Mouse (Mus musculus): ENCODE data around the gene Fbxw5. TPM values are rescaled to one million over a fixed set of nuclear protein-coding genes. Genes with fewer than 3 reads are reported as not detected.
A peak's percentile ranks its signal among the peaks of the same experiment; 100 is the strongest.

Fbxw5 gene
- total RNA-seq (2014; fragmentation: Nextera tagmentation), result 30.4 and 55.0 TPM in 2 replicates
- 23.9 and 31.4 TPM in 2 replicates for total RNA-seq (2017)

DNA sequence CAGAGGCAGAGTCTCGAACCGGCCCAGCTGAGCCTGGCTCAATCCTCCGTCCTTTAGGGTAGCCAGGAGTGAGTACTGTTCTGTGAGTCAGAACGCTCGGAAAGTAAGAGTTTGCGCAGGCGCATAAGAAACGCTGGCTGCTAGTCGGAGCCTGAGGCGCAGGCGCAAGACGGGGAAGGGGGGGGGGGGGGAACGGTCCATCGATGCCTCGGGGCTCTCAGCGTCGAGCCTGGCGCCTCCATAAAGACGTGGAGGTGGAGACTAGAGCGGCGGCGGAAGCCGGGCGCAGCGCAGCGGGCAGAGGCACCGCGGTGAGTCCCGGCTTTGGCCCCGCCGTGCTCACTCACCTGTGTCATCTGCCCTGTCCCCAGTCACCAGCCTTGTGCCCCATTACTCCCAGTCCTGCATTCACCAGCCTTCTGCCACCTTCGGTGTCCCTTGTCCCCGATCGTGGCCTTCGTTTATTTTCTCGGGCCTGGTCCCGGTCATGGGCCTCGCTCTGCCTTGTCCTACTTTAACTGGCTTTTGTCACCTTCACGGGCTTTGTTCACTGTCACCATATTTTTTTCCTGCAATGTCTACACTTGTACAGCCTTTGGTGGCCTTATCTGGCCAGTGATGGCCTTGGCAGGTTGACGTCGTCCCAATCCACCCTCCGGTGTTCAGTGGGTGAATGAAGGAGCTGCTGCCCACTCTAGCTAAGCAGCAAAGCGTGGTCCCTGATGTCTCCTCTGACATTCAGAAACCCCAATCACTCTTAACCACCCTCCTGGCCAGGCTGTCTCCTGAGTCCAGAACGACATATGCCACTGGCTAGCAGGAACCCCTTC lies at the start of gene Fbxw5:
Fbxw5 (plus strand) TSS at position 175 of the 830 bp plus-strand sequence.
- peak; percentile 80 for ATAC-seq (replicated peaks; ENCODE audit: poor library complexity, severe bottlenecking)

DNA sequence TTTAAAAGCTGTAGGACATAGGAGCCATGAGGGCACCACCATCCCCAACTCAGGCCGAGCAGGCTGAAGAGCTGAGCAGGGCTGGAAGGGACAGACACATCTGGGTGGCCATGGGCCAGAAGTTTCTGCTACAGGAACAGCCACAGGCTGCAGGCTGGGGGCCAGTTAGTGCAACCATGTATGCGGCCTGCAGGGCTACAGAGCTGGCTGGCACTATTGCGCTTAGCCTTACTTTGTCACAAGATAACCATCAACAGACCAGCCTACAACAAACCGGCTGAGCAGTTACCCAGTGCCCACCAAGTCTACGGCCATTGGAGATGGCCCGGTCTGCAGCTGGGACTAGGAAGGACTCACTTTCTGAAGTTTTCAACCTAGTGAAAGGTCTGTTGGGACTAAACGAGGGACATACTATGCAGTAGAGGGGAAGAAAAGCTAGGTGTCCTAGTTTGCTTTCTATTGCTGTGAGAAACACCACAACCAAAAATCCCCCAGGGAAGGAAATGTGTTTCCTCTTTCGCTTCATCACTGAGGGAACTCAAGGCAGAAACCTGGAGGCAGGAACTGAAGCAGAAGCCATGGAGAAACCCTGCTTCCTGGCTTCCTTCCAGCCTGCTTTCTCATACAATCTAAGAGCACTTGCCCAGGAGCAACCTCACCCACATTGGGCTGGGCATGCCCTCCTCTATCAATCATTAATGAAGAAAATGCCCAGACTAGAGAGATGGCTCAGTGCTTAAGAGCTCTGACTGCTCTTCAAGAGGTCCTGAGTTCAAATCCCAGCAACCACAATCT lies 49.5 kb upstream of the Fbxw5 start:
- peak; percentile 63 for ATAC-seq (replicated peaks; ENCODE audit: poor library complexity, severe bottlenecking)

DNA sequence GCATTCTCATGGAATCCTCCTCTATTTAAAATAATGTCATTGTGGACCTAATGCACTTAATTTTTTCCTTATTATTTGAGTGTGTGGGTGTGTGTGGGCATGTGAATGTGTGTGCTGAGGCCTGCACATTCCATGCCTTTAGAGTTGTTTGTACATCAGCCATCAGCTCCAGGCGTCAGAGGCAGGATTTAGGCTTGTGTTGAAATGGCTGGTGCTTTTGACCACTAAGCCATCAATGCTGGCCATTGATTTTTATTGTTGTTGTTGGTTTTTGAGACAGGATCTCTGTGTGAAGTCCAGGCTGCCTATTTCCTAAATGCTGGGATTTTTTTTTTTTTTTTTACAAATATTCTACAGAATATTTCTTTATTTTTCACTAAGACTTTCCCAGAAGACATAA lies 47.6 kb upstream of the Fbxw5 start:
- no peak for ATAC-seq (replicated peaks; ENCODE audit: poor library complexity, severe bottlenecking)

DNA sequence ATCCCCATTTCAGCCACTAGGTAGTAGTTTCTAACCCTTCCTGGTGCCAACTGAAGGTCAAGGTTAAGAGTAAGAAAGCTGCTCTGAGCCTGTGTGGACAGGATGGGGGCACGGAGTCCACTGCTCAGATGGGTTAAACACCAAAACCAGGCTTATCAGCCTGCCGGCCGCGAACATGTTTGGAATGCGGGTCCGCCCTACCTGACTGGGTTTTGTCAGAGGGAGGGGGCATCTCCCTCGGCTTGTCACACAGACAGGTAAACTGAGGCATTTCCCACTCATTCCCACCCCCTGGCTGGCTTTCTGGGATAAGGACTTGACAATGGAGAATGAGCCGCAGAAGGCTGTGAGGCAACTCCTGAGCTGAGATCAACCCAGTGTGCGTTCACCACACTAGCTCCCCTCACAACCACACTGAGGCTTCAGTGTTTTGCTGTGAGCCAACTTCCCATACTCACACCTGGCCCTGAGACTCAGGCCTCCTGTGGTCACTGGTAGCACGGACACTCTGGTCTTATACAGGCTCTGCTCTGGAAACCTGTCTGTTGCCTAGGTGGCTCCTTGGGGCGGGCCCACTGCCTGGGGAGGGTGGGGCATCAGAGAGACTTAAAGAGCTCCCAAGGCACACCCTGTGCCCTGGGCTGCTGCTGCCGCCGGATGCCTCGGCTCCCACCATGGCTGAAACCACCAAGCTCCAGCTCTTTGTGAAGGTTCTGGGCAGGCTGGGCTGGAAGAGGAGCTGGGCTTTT lies 44.2 kb upstream of the Fbxw5 start, which contains the start of gene Clic3:
Clic3 (plus strand) TSS at position 634 of the 749 bp plus-strand sequence.
- no peak for ATAC-seq (replicated peaks; ENCODE audit: poor library complexity, severe bottlenecking)

DNA sequence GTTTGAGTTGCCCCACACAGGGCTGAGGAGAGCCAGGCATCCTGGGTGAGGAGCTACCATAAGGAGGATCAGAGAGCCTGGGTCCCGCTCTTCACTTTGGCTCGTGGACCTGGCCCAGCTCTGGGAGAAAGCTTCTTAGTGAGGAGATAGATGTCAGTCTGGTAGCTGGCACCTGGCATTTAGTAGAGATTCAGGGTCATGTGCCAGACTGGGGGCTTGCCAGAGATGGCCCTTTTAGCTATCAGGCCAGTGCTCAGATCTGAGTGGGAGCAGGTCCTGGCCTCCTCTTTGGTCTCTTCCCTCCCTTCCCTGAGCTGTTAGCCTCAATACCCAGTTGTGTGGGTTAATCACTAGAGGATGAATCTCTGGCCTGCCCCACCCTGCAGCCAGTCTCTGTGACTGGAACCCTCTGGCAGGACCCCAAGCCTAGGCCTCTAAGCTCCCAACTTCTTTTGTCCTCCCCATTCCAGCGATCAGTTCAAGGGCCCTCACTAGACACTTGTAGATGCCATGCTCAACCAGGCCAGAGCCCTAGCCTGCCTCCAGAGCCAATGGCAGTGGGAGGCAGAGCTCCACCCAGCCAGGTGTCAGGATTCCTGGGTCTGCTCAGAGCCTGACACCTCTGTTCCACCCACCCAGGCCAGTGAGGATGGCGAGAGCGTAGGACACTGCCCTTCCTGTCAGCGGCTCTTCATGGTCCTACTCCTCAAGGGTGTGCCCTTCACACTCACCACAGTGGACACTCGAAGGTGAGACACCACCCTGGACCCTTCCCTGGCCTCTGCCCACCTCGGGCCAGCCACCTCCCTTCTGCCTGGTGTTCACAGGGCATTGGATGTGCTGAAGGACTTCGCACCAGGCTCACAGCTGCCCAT lies 43.3 kb upstream of the Fbxw5 start:
- no peak for ATAC-seq (replicated peaks; ENCODE audit: poor library complexity, severe bottlenecking)

DNA sequence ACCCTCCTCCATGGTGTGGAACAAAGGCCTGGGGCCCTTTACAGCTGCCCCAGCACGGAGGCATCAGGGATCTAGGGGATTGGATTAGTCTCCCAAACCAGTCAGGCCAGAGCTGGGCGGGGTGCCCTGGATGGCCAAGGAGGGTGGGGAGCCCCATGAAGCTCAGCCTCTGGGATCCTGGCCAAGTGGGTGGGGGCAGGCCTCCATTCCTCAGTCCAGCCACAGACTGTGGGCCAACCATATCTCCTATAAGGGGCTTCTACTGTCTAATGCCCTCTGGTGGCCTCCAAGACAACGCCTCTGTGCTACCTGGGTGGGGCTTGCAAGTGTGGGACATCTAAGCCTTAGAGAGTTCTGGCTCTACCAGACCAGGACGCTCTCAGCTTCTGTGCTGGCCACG lies 41.6 kb upstream of the Fbxw5 start:
- ATAC-seq (replicated peaks; ENCODE audit: poor library complexity, severe bottlenecking), result no peak

DNA sequence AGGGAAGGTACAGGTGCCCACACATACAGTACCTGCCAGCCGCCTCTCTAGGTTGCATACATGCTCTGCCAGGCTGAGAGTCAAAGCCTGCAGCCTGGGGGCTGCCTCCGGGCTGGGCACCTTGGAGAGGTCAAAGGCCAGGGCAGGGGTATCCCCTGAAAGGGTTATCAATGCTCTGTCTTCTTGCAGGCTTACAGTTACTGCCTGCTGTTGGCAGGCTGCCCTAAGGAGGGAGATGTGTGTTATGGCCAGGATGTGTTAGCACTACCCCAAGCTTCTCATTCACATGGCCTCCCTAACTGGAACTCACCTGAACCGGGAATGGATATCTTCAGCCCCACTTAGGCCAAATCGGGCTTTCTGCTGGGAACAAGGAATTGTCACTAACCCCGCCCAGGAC lies 40.4 kb upstream of the Fbxw5 start:
- ATAC-seq (replicated peaks; ENCODE audit: poor library complexity, severe bottlenecking), result no peak

DNA sequence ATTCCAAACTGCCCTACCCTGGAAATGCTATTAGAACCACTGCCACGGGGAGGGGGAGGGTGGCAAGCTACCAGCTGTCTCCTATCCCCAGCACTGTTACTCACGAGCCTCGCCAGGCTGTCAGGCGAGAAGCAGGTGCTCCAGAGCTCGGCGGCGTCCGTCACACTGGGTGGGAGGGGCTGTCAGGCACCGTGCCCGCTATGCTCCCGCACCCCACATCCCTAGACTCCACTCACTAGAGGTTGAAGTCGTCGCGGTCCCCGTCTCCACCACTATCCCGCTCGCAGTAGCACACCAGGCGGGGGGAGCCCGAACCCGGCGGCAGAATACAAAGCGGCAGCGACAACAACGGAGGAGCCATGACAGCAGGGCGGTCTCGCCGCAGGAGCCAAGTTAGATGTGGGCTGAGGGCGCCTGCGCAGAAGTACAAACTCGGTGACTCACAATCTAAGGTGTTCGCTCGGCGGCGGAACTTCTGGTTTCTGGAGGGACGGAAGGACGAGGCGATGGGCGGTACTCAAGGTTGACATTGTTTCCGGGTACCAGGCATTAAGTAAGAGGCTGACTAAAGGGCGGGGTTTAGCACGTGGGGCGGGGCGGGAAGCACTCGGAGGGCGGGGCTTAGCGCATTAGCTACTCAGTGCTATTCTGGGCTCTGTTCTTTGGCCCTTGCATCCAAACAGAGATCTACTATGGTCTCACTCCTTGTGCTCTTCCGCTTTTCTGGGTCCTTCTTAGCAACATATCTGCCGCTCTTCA lies 39.8 kb upstream of the Fbxw5 start, which contains the start of gene Paxx:
Paxx (minus strand) TSS at position 544 of the 759 bp plus-strand sequence.
- ATAC-seq (replicated peaks; ENCODE audit: poor library complexity, severe bottlenecking), result peak; percentile 83

DNA sequence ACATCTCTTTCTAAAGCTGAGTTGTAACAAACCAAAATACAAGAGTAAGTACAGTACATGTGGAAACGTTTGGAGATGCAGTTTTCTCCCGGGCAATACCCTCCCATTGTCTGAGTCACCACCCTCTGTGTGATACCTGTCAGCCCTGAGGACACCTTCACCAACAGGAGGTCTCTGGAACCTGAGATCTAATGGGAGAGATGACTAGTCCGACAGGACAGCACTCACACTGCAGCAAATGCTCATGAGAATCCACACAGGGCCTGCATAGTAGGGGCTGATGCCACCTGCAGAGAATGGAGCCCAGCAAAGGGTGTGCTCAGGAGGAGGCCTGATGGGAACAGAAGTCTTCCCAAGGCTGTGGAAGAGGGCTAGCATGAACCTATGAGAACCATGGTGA lies 39.1 kb upstream of the Fbxw5 start:
- no peak for ATAC-seq (replicated peaks; ENCODE audit: poor library complexity, severe bottlenecking)

DNA sequence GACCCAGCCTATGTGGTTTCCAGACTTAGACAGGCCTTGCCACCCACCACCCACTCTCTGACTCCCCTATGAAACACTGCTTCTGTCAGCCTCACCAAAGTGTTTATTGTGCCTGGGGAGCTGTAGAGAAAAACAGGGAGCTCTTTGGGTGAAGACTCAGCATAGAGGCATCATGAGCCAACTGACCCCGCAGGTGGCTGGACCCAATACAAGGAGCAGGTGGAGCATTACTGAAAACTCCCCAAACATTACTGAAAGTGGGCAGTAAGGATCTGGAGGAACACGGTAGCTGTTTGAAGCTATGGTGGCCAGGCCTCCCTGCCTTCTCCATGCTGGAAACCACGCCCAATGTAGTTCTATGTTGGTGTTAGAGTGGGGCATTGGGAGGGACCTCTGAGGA lies 36.9 kb upstream of the Fbxw5 start:
- ATAC-seq (replicated peaks; ENCODE audit: poor library complexity, severe bottlenecking), result no peak

DNA sequence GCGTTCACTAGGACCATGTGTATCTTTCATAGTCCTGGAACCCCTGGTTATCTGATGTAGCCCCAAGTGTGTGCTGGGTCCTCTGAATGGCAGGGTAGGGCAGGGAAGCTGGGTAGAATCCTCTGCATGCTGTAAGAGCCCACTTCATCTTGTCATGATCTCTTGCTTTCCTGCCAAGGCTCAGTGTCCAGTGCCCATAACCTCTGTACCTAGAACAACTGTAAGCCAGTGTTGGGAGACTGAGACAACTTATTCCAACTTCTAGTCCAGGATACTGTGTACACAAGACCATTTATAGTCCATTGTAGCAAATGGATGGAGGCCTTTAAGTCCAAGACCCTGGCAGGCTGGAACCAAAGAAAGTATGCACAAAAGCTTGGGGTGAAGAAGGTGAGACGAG lies 35.3 kb upstream of the Fbxw5 start:
- ATAC-seq (replicated peaks; ENCODE audit: poor library complexity, severe bottlenecking), result no peak

DNA sequence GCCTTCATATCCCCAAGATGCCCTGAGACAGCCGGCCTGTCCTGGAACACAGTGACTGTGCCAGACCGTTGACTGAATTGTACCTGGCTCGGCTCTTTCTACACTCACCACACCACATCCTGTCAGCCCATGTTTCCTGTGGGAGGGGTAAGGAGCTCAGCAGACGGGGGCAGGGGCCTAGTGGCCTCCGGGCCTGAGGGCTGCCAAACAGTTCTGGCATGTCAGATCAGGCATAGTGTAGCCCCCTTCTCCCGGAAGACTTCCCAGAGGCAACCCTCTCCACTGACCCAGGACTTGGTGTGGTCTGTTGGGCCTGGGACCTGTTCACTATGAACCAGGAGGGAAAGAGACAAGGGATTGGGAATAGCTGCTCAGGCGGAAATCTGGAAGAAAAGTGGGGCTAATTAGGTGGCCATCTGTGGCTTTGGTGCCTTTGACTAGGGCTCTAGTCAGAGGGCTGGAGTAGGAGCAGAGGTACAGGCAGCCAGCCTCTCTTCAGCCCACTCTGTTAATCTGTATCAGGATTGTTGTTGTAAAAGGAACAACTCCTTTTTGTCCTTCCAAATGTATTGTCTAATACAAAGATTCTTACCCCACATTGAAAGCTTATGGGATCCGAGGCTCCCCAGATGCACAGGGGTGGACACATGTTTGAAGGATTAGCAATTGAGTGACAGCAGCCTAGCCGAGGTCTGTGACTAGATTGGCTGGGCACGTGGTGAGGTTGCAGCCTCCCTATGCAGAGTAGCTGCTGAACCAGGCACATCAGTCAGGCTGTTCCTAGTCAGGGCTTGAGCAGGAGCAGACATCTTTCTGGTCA lies 34.5 kb upstream of the Fbxw5 start:
- ATAC-seq (replicated peaks; ENCODE audit: poor library complexity, severe bottlenecking), result peak; percentile 73

DNA sequence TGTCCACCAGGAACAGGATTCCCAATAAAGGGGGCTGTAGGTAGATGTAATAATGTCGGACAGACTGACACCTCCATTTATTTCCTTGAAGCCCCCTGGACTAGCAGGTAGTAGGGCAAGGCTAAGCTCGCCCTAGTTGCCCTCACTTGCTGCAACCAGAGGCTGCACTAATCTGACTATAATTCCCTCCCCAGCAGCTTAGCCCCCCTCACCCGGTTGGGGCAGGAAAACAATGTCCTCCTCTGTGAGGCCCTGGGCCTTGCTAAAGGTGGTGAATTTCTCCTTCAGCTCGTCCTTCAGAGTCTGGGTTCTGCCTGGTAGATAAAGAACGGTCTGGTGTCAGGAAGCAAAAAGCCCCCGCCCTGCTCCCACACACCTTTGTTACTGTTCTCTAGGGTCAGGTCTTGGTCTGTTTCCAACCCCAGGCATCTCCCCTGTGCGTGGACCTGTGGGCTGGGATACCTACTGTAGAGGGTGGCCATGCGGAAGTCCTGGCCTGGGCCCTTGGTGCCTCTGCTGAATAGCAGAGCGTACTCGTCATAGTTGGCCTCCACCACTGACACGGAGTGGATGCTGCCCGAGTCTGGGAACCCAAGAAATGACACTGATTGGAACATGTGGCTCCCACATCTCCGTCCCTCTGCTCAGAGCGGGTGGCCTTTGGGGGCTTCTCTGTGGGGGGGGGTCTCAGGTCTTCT lies 32.8 kb upstream of the Fbxw5 start:
- ATAC-seq (replicated peaks; ENCODE audit: poor library complexity, severe bottlenecking), result no peak

DNA sequence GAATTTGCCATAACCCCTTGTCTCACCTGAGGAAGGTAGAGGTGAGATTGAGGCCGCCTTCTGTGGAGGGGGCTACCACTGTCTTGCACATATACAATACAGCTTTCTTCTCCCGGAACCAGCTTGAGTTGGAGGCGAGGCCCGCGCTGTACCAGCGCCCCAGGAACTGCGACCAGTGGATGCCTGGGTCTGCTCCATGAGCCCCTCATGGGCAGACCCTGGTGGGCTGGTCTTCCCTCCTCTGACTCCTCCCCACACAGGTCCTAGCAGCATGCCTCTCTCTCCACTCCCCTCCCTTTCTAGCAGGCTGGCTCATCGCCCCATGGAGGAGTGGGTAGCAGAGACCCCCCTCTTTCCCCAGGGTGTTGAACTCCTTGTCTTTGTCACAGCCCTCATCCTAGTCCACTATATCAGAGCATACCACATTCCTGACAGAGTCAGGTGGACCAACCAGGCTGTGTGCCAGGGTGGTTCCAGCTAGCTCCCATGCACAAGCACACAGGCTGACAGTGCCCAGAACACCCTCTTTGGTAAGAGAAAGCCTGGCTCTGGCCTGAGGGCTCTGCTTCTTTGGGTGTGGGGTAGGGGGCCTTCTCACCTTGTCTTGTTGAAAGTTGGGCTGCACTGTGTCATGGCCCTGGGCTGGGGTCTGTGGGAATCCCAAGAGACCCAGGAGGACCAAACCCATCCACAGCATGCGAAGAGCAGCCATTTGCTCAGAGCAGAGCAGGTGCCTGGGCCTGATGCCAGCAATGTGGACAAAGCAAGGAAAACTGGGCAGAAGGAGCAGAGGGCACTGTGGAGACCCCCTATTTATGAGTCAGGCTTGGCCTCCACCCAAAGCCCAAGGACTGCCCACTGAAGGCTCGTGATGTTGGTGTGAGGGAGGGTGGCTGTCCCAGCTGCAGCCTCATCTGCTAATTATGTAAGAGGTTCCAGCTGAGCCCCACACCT lies 31.3 kb upstream of the Fbxw5 start:
- ATAC-seq (replicated peaks; ENCODE audit: poor library complexity, severe bottlenecking), result no peak

DNA sequence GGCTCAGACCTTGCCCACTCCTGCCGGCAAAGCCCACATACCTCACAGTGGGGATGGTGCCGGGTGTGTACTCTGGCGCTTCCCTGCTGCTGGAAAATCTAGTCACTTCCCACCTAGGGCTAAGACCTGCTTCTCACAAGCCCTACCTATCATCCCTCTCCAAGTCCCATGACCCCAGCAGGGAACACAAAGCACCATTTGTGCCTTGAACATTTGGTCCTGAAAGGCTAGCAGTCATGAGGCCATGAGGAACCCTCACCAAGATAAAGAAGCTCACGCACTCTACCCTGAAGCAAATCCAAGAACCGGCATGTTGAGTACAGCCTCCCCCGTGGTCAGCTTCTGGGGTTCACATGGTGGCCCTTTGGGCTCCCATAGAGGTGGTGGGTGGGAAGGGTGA lies 30.6 kb upstream of the Fbxw5 start, which contains the start of gene Ptgds:
Ptgds (minus strand) TSS at position 78 of the 400 bp plus-strand sequence.
- no peak for ATAC-seq (replicated peaks; ENCODE audit: poor library complexity, severe bottlenecking)

DNA sequence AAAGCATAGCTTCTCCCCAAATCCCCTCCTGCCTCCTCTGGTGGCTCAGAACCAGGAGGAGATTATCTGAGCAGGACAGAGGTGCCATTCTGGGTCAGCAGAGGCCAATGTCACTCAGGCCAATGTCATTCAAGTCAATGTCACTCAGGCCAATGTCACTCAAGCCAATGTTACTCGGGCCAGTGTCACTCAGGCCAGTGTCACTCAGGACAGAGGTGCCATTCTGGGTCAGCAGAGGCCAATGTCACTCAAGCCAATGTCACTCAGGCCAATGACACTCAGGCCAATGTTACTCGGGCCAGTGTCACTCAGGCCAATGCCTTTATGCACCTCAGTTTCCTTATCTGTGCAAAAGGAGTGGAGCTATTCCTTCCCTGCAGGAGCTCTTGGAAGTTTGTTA lies 28.0 kb upstream of the Fbxw5 start:
- no peak for ATAC-seq (replicated peaks; ENCODE audit: poor library complexity, severe bottlenecking)
